Mouse (Mus musculus) kidney, embryonic 16.5 days (tissue): ENCODE results near the gene Gas2. TPM values are rescaled to one million over a fixed set of nuclear protein-coding genes. Genes with fewer than 3 reads are reported as not detected.

ENCODE experiments used
- ATAC-seq: fragments of 200-750 bp; cut with Nextera tagmentation; 2 replicates; pipeline ENCODE4 v1.8.0; 2017; ENCODE audit warnings: moderate TSS enrichment; ENCODE audit not compliant: low FRiP score, low TSS enrichment
- H3K27ac ChIP-seq: fragments of 300-500 bp; sonication (generic); 2 replicates; pipeline ENCODE4 v1.5.1; 2014; ENCODE audit warnings: low read length
- H3K27me3 ChIP-seq: fragments of 300-500 bp; sonication (generic); 2 replicates; pipeline ENCODE4 v1.6.1; 2014; ENCODE audit warnings: low read length, control low read depth, mixed read lengths; ENCODE audit not compliant: insufficient read depth
- H3K36me3 ChIP-seq: fragments of 300-500 bp; sonication (generic); 2 replicates; pipeline ENCODE4 v1.6.1; 2014; ENCODE audit warnings: low read length, control low read depth, mixed read lengths; ENCODE audit not compliant: insufficient read depth
- H3K4me1 ChIP-seq: fragments of 300-500 bp; sonication (generic); 2 replicates; pipeline ENCODE4 v1.6.1; 2014; ENCODE audit warnings: low read length, control low read depth, mixed read lengths; ENCODE audit not compliant: insufficient read depth
- H3K4me2 ChIP-seq: fragments of 300-500 bp; sonication (generic); replicated peaks from 2 replicates; pipeline ENCODE4 v1.6.1; 2014; ENCODE audit warnings: low read depth, low read length
- H3K4me3 ChIP-seq: fragments of 300-500 bp; sonication (generic); 2 replicates; pipeline ENCODE4 v1.5.1; 2014; ENCODE audit warnings: mild to moderate bottlenecking, low read length
- H3K9ac ChIP-seq: fragments of 300-500 bp; sonication (generic); replicated peaks from 2 replicates; pipeline ENCODE4 v1.6.1; 2014; ENCODE audit warnings: low read length
- H3K9me3 ChIP-seq: fragments of 300-500 bp; sonication (generic); 2 replicates; pipeline ENCODE4 v1.6.1; 2016; ENCODE audit warnings: low read length, control low read depth
- WGBS: fragments of 180-500 bp; shearing (Covaris S2); extraction: QIAGEN DNeasy Blood & Tissue Kit; methylation state at CpG from one replicate; pipeline ENCODE4 v1.1.7; 2014; 5-methylcytosine and 5-hydroxymethylcytosine counted together
- polyA plus RNA-seq: library from polyadenylated mRNA; unstranded; fragments of >200 nt; fragmentation: Nextera tagmentation; extraction: Ambion mirVana; gene quantifications from 2 replicates; pipeline ENCODE4 v1.2.1, GENCODE M21; 2015

Gas2 gene
- polyA plus RNA-seq, 1 experiment from 2014 or later = 141 TPM

- Histone ChIP-seq H3K9me3 (no peaks in the 10 kb centered on the region), H3K4me3 (no peak overlapping the region), H3K27ac (no peak overlapping the region), H3K4me2 (no peak overlapping the region), H3K9ac (no peak overlapping the region), H3K4me1 (no peaks in the 10 kb centered on the region), H3K36me3 (no peaks in the 10 kb centered on the region), H3K27me3 (no peaks in the 10 kb centered on the region)
- no peak for ATAC-seq
- 84% methylated on average over 4 of the region's 4 CpGs for WGBS
These were observed 160.2 kb downstream of the Gas2 start for GRCm38 (mm10) chr7:52022039-52022438.

- Histone ChIP-seq H3K9ac (no peak overlapping the region), H3K4me3 (no peak overlapping the region), H3K27me3 (no peaks in the 10 kb centered on the region), H3K27ac (no peak overlapping the region), H3K4me2 (no peak overlapping the region), H3K36me3 (no peaks in the 10 kb centered on the region), H3K4me1 (no peaks in the 10 kb centered on the region), H3K9me3 (no peaks in the 10 kb centered on the region)
- ATAC-seq = no peak
- 88% methylated on average over 5 of the region's 5 CpGs for WGBS
These were observed 162.3 kb downstream of the Gas2 start for GRCm38 (mm10) chr7:52024050-52024626.

GRCm38 (mm10) chr7:52037600-52038582 is 176.1 kb downstream of the Gas2 start:
- Histone ChIP-seq H3K4me1 (no peaks in the 10 kb centered on the region), H3K4me3 (no peak overlapping the region), H3K27me3 (no peaks in the 10 kb centered on the region), H3K27ac (no peak overlapping the region), H3K9me3 (no peaks in the 10 kb centered on the region), H3K36me3 (no peaks in the 10 kb centered on the region), H3K4me2 (no peak overlapping the region), H3K9ac (no peak overlapping the region)
- no peak; the same call in 1 of the 2 replicates for ATAC-seq
- 42% methylated on average over 8 of the region's 8 CpGs for WGBS

Other genes starting within 250 kb of the Gas2 start
- not detected in 2 replicates for gene Slc17a6, start 240.0 kb upstream of the Gas2 start, polyA plus RNA-seq
- gene Fancf, start 252 bp downstream of the Gas2 start, polyA plus RNA-seq = 2.8 and 3.3 TPM in 2 replicates
- gene Svip, start 144.0 kb downstream of the Gas2 start, polyA plus RNA-seq = 11.0 and 11.3 TPM in 2 replicates
- not detected in 2 replicates for gene 1700015G11Rik, start 153.7 kb downstream of the Gas2 start, polyA plus RNA-seq